Mouse (Mus musculus) urinary bladder, adult 2 months (tissue): ENCODE measurements around the gene Rfx6. TPM values are rescaled to one million over a fixed set of nuclear protein-coding genes. Genes with fewer than 3 reads are reported as not detected.

Source experiments
- DNase-seq: peaks from one replicate; pipeline ENCODE4 v3.0.0; 2022; ENCODE audit warnings: low spot score
- polyA plus RNA-seq: library from polyadenylated mRNA; depleted of rRNA; stranded (reverse); fragments of >200 nt; gene quantifications from 2 replicates; pipeline ENCODE4 v1.2.3, GENCODE M21; 2012; rRNA removed

Rfx6 gene
- polyA plus RNA-seq = not detected in 2 replicates

GRCm38 (mm10) chr10:51677548-51678250 is at the start of gene Rfx6:
TSS of gene Rfx6 (plus strand) at chr10:51677756.
- DNase-seq = no peak

GRCm38 (mm10) chr10:51631411-51632136 is 46.0 kb upstream of the Rfx6 start, which contains the start of gene Gprc6a:
TSS of gene Gprc6a (minus strand) at chr10:51631461.
- no peak for DNase-seq

- DNase-seq = no peak
Observed at GRCm38 (mm10) chr10:51649506-51650221, 27.9 kb upstream of the Rfx6 start.

- no peak for DNase-seq
Observed at GRCm38 (mm10) chr10:51657324-51657723, 20.2 kb upstream of the Rfx6 start.

- no peak for DNase-seq
Observed at GRCm38 (mm10) chr10:51669334-51669733, 8.2 kb upstream of the Rfx6 start.

GRCm38 (mm10) chr10:51671583-51671982 is 6.0 kb upstream of the Rfx6 start:
- DNase-seq = no peak

GRCm38 (mm10) chr10:51672082-51672779 is 5.3 kb upstream of the Rfx6 start:
- no peak for DNase-seq

GRCm38 (mm10) chr10:51678251-51678639 is 689 bp downstream of the Rfx6 start:
- no peak for DNase-seq

- DNase-seq = no peak
Observed at GRCm38 (mm10) chr10:51720904-51721303, 43.3 kb downstream of the Rfx6 start.

GRCm38 (mm10) chr10:51761436-51761835 is 83.9 kb downstream of the Rfx6 start:
- DNase-seq = no peak

- DNase-seq = no peak
Observed at GRCm38 (mm10) chr10:51763241-51763640, 85.7 kb downstream of the Rfx6 start.

- no peak for DNase-seq
Observed at GRCm38 (mm10) chr10:51768445-51768844, 90.9 kb downstream of the Rfx6 start.

GRCm38 (mm10) chr10:51769252-51769651 is 91.7 kb downstream of the Rfx6 start:
- DNase-seq = no peak

- no peak for DNase-seq
Observed at GRCm38 (mm10) chr10:51779648-51780047, 102.1 kb downstream of the Rfx6 start.

Other genes starting within 250 kb of the Rfx6 start
- gene Gm49339, start 197.1 kb upstream of the Rfx6 start, polyA plus RNA-seq = 5.4 and 8.1 TPM in 2 replicates
- 10.4 and 12.4 TPM in 2 replicates for gene Lilr4b, start 197.1 kb upstream of the Rfx6 start, polyA plus RNA-seq
- 18.3 and 25.4 TPM in 2 replicates for gene Lilrb4a, start 186.8 kb upstream of the Rfx6 start, polyA plus RNA-seq
- 0.21 TPM in 1 of 2 replicates, not detected in the other for gene Fam162b, start 87.2 kb upstream of the Rfx6 start, polyA plus RNA-seq
- gene Gprc6a, start 46.3 kb upstream of the Rfx6 start, polyA plus RNA-seq = not detected in 2 replicates